Mouse (Mus musculus) neutrophil, adult 5-6 weeks (primary cell): ENCODE data around the gene Ppp4r1. TPM values are rescaled to one million over a fixed set of nuclear protein-coding genes. Genes with fewer than 3 reads are reported as not detected.

Source experiments
- ATAC-seq: fragments of 151-379, 151-347 bp; 2 replicates; pipeline ENCODE4 v1.8.0; 2017; ENCODE audit warnings: mild to moderate bottlenecking, moderate TSS enrichment; ENCODE audit not compliant: insufficient number of reproducible peaks, poor library complexity, low FRiP score, severe bottlenecking; ENCODE audit errors: extremely low read depth
- total RNA-seq: library from RNA; stranded (forward); fragments of 200-1000 nt; gene quantifications from 2 replicates; pipeline ENCODE4 v1.2.3, GENCODE M21; 2017

The Ppp4r1 gene
- total RNA-seq, 1 experiment from 2014 or later: 121 TPM

DNA sequence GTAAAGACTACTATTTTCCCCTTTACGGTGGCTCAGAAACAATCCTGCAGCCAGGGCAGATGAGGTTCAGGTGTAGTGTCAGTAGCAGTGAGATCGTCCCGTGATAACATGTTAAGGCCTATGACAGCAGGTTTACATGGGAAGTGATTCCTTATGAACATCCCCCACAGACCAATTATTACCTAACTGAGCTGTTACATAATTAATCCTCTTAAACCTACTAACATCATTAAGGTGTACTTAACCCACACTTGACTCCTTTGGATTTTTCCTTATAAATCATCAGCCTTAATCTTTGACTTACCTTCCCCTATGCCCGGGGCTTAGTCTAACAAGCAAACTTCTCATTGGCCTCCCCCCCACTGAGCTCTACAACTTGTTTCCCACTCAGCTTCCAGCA, 90.8 kb downstream of the Ppp4r1 start:
- no peak for ATAC-seq

DNA sequence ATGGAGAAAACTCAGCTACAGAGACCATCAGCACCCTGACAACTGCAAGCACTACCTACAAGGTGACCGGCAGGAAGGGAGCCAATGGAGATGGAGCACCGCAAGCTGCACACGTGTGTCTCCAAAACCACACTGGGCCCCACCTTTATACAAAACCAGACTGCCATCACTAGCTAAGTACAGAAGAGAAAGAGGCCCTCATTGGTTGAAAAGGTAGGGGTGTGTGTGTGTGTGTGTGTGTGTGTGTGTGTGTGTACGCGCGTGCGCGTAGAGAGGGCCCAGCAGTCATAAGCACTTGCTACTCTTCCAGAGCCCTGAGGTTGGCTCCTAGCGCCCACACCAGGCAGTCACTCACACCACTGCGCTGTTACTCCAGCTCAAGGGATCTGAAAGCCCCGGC, 91.5 kb downstream of the Ppp4r1 start:
- ATAC-seq: no peak

DNA sequence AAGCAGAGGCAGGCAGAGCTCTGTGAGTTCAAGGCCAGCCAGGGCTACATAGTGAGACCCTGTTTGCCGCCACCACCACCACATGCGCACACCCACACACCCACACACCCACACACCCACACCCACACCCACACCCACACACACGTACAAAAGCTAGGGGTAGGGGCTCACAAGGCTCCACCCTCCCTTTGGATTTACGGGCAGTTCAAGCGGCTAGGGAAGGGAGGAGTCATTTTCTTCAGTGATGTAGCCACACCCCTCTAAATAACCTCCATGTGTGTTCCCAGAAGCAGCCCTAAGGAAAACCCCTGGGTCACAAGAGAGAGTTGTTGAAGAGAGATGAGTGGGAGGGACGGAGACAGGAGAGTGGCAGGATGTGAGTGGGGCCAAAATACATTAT, 94.7 kb downstream of the Ppp4r1 start:
- ATAC-seq: no peak

DNA sequence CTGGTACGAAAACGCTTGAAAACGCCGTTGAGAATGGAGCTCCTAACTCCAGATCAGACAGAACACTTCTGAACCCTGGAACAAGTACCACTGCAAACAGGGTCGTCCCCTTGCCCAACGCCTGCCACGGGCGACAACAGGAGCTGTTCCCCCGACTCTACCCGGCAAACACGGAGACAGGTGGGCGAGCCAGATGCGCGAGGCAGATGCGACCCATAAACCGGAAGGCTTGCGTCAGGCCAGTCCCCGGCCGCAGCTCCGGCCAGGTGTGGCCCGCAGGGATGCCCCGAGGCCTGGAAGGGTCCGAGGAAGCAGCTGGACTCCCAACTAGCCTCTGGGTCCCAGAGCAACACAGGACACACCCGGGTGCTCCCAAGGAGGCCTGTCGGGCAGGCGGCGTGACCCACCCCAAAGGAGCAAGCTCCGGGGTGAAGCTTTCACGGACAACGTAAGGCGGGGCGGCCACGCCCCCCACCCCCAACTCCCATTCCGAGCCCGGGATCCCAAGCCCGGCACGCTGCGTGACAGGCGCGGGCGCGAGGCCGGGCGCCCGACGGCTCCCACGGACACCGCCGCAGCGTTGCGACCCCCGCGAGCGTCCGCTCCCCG, 101.8 kb downstream of the Ppp4r1 start:
- no peak for ATAC-seq

DNA sequence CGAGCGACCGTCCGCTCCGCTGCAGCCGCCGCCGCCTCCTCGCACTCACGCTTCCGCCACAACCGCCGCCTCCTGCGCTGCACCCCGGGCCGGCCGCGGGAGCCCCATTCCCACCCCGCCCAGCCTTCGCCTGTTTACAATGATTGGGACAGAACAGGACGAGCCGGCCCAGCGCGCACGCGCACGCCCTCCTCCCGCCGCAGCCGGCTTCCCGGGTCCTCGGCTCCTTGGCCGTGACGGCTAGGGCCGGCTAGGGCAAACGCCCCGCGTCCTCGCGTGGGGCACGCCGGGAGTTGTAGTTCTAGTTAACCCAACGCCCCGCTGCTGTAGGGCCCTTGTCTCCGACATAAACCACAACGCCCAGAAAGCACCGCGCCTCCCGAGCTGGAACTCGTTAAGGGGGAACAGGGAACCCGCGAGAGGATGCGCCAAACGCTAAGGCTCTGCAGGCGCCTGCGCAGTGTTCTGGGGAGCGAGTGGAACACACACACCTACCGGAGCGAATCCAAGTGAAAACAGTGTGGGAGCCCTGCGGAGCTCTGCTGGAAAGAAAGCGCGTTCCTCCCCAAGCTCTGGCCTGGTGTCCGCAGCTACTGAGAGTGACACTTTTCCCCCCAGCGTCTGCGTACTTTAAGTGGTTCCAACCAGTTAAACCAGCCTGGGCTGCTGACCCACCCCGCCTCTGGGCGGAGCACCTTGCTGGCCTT, 102.5 kb downstream of the Ppp4r1 start:
- ATAC-seq: peak; percentile 98

DNA sequence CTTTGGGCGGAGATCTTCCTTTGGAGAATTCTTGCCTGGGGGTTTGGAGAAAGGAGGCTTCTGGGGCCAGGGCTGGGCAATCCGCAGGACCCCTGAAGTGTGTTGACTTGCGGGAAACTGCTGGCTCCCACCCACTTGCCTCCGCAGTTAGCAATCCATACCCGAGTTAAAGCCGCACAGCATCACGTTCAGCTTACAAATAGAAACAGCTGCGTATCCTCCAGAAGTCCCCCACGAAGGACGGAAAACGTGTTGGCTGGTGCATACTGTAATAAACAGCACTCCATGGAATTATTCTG, 103.0 kb downstream of the Ppp4r1 start:
- no peak for ATAC-seq

DNA sequence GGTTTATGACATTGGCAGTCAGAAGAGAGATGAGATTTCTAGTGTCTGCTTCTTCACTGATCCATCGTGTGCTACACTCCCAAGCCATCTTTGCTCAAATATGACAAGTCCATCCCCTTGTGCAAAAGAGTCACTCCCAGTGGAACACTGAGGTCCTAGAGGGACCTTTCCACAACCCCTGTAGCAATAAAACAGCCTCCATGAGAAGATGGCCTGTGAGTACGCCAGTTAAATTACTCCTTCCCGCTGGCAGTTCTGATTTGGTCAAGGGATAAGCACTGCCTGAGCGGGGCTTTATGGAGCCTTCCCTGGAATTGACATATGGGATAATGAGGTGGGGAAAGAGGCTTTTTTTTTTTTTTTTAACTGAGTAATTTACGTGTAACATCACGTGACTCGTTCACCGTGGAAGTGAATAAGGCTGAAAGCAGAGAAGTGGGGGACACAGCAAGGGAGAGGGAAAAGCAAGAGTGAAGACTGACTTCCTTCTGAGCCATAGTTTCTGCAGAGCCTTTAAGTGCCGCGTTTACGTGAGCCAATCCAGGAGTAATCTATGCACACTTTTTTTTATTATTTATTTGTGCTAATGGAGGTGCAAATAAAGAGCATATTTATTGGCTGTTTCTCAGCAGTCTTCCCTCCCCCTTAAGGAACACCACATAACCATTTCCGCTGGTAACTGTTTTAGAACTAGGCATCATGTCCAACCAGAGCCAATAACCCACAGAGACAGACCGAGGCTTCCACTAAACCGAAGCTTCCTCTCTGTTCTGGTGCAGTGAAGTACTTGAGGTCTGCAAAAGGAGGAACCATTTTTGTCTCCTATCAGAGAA, 103.5 kb downstream of the Ppp4r1 start, which contains the start of gene Ralbp1:
Gene Ralbp1, minus strand, starts transcription at position 102 of the 833 bp plus-strand sequence.
- ATAC-seq: 0 out of 2 replicates have a peak, but pooled peaks have one; percentile 21

DNA sequence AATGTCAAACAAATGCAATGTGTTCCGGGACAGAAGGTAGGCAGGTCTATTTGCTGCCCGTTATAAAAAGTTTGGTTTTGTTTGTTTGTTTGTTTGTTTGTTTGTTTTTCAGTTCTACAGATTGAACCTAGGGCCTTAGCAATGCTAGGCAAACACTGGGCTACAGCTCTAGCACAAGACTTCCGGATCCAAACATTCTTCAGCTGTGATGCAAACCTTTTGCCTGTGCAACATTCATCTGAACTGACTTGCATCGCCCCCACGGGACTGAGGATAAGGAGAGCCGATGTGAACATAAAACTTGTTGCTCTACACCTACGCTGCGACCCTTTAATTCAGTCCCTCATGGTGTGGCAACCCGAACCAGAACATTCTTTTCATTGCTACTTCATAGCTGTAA, 104.2 kb downstream of the Ppp4r1 start:
- no peak for ATAC-seq

DNA sequence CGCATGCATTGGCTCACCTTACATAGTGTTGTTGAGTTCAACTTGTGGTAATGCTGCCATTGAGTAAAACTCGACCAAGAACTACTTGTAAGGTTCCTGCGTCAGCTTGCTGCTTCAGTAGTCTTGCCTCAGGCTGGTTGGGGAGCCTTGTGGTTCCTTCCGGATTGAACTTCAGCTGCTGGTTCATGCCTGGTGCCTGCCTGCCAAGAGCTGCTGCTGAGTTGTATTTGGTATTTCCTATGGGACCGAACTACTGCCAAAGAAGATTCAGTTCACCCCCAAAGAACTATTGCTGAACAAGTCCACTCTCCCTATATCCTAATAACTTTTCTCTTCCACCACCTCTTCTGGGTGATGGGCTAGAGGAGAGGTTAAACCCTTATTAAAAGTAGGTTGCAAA, 107.1 kb downstream of the Ppp4r1 start:
- no peak for ATAC-seq

Other genes with a start within 250 kb of the Ppp4r1 start
- gene Tmem232, start 241.8 kb upstream of the Ppp4r1 start, total RNA-seq: not detected in 2 replicates
- gene Vapa, start 169.0 kb upstream of the Ppp4r1 start, total RNA-seq: 91.2 and 98.1 TPM in 2 replicates
- 0.23 TPM in 1 of 2 replicates, not detected in the other for gene Txndc2, start 140.4 kb upstream of the Ppp4r1 start, total RNA-seq
- gene Rab31, start 9.8 kb upstream of the Ppp4r1 start, total RNA-seq: 90.1 and 93.1 TPM in 2 replicates
- gene Ralbp1, start 103.2 kb downstream of the Ppp4r1 start, total RNA-seq: 88.3 and 108 TPM in 2 replicates
- gene Twsg1, start 168.7 kb downstream of the Ppp4r1 start, total RNA-seq: 15.5 and 16.8 TPM in 2 replicates